Mouse (Mus musculus) small intestine, adult 10 weeks (tissue): Measurements from ENCODE around the gene Pygb. TPM values are rescaled to one million over a fixed set of nuclear protein-coding genes. Genes with fewer than 3 reads are reported as not detected.

Experiments used
- polyA plus RNA-seq: library from polyadenylated mRNA; stranded (reverse); fragments of 350-450 nt; fragmentation: Illumina TruSeq; extraction: RNeasy Lipid Tissue Mini Kit (QIAGEN cat#74804); gene quantifications from one replicate; pipeline ENCODE4 v1.2.3, GENCODE M21; 2014; ENCODE audit warnings: low replicate concordance

Gene Pygb
- polyA plus RNA-seq: 2.9 TPM

DNA sequence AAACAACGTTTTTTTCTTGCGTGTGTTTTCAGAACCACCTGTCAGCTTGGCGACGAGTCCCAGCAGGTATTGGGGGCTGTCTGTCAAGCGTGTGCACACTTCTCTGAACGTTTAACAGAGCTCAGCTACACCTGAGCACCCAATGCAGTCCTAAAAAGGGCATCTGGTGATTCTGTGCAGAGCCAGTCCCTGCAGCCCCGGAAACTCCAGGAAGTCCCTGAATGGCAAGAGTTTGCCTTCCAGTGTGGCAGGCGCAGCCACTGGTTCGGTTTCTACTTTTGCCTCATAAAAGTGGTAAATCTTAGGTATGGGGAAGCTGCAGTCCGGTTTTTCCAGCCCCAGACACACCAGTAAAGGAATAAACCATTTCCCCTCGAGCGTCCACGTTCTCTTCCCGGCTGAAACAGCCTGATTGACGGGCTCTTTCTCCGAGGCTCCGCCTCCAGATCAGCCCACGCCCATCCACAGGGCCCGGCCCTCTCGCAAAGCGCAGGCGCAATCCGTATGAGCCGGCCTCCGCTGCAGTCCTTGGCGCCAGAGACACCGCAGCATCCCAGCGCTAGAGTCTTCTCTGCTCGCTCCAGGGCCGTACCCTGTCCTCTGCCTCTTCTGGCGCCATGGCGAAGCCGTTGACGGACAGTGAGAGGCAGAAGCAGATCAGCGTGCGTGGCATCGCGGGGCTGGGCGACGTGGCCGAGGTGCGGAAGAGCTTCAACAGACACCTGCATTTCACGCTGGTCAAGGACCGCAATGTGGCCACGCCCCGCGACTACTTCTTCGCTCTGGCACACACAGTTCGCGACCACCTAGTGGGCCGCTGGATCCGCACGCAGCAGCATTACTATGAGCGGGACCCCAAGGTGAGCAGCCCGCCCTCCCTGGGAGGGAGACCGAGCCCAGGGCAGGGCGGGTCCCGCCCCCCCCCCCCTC is at the start of gene Pygb:
Gene Pygb, plus strand, starts transcription at position 485 of the 930 bp plus-strand sequence.

DNA sequence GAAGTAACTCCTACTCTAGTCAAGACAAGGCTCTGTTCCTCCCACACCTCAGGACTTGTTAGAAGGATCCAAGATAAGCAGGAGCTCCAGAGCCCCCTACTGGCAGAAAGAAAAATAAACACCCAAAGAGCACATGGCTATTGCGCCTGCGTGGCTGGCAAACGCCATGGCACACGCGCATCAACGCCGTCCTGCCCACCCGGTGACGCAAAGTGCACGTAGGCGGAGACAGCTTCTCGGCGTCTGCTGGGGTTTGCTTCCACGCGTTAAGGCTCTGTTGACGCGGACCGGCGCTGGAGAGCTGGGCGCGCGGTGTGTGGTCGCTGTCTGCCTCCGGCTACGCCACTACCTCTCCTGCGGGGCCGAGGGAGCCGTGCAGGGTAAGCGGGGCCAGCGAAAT is 37.7 kb upstream of the Pygb start, which contains the start of gene Entpd6:
Gene Entpd6, plus strand, starts transcription at position 189 of the 400 bp plus-strand sequence.

Other genes starting within 250 kb of the Pygb start
- gene Cst7, start 216.3 kb upstream of the Pygb start, polyA plus RNA-seq: 1.7 TPM
- gene Apmap, start 178.2 kb upstream of the Pygb start, polyA plus RNA-seq: 31.7 TPM
- 12.5 TPM for gene Acss1, start 118.2 kb upstream of the Pygb start, polyA plus RNA-seq
- gene Vsx1, start 97.4 kb upstream of the Pygb start, polyA plus RNA-seq: not detected
- gene Entpd6, start 37.7 kb upstream of the Pygb start, polyA plus RNA-seq: 0.93 TPM
- gene Abhd12, start 118.0 kb downstream of the Pygb start, polyA plus RNA-seq: 156 TPM
- 11.2 TPM for gene Gins1, start 118.7 kb downstream of the Pygb start, polyA plus RNA-seq